Comparison of ENCODE assay signal across 8 mouse cellular contexts in the genomic region with DNA sequence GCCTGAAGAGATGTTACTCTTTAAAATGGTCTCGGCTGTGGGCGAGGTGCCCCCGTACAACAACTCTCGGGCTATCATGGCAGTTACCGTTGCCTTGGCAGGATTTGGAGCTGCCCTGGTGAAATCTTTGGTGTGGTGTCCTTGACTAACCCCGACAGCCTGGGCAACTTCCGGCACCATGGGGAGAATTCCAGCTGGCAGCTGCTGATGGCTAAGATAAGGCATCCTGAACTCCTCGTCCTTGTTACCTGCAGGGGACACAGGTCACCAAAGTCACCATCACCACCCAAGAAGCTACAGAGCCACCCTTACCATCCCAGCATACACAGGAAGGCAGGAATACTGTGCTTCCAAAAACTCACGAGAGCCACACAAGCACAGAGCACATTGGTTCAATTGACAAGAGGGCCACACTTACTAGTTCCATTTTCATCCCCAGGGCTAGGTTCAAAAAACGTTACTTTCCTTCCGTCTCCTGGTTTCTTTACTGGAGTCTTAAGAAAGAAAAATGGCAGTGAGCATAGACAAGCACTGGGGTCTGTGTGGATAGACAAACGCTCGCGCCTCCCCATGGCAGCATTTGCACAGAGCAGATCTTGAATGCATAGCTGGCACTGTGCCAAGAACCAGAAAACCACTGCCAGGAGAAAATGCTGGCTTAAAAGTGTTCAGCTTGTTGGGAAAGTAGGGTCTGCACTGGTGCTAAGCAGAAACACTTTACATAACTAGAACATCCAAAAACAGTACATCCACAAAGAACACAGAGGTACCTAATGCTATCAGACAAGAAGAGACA. TPM values are rescaled to one million over a fixed set of nuclear protein-coding genes. Genes with fewer than 3 reads are reported as not detected.
DNase-seq lines count a peak whose midpoint lies in the region.

No protein-coding gene starts in this region.

- DNase-seq in heart, postnatal 10 days, result peak; percentile 19 to 29
- no peak for DNase-seq in heart, adult 8-10 months (ENCODE audit: low spot score)
- peak; percentile 38 for DNase-seq in retina, postnatal 1 day
- DNase-seq in retina, embryonic 14.5 days (ENCODE audit: low spot score), result no peak
- DNase-seq in frontal cortex, adult 2 months (ENCODE audit: extremely low spot score in 1 of 2, low spot score in 1 of 2), result peak; percentile 36 to 69
- DNase-seq in telencephalon, adult 2 months (ENCODE audit: low read depth, low spot score), result peak; percentile 35
- DNase-seq in B cell, adult 2 months, result no peak
- DNase-seq in spleen, postnatal 4 days (ENCODE audit: low spot score in 2 of 2), result no peak

- intact Hi-C loops in heart, postnatal 10 days (cut with DNase I), result no loop called here

RNA-seq across cellular contexts. Expression of gene Stau1, which starts 45.0 kb away (rescaled TPM):
- 10 to 100 TPM; 54.2 TPM for total RNA-seq in heart, postnatal 10 days (2021)
- 10 to 100 TPM; 40.7 to 48.5 (median 44.1) TPM for total RNA-seq in heart, adult 8-10 months (2022)
- 54.9 and 57.5 TPM in 2 replicates for polyA plus RNA-seq in frontal cortex, adult 2 months (2012; rRNA removed)

RNA-seq across cellular contexts. Expression of gene Cse1l, which starts 45.2 kb away (rescaled TPM):
- total RNA-seq in heart, postnatal 10 days (2021), result 10 to 100 TPM; 48.0 to 53.0 TPM
- 10 to 100 TPM; 36.1 to 50.8 (median 40.1) TPM for total RNA-seq in heart, adult 8-10 months (2022)
- polyA plus RNA-seq in frontal cortex, adult 2 months (2012; rRNA removed), result 43.8 and 48.1 TPM in 2 replicates

Comparison
In these comparisons a context has a peak if more than half of its experiments do, and no peak if none do; other contexts are left out.
1. DNase-seq: peak in heart, postnatal 10 days (2 of 2), retina, postnatal 1 day (single experiment), frontal cortex, adult 2 months (2 of 2) and telencephalon, adult 2 months (single experiment); none in heart, adult 8-10 months (single experiment), retina, embryonic 14.5 days (single experiment), B cell, adult 2 months (0 of 2) and spleen, postnatal 4 days (0 of 2).